Mouse (Mus musculus): Measurements from ENCODE around the gene Ube2k. TPM values are rescaled to one million over a fixed set of nuclear protein-coding genes. Genes with fewer than 3 reads are reported as not detected.

Gene Ube2k
- 130 TPM for polyA plus RNA-seq (2021)

DNA sequence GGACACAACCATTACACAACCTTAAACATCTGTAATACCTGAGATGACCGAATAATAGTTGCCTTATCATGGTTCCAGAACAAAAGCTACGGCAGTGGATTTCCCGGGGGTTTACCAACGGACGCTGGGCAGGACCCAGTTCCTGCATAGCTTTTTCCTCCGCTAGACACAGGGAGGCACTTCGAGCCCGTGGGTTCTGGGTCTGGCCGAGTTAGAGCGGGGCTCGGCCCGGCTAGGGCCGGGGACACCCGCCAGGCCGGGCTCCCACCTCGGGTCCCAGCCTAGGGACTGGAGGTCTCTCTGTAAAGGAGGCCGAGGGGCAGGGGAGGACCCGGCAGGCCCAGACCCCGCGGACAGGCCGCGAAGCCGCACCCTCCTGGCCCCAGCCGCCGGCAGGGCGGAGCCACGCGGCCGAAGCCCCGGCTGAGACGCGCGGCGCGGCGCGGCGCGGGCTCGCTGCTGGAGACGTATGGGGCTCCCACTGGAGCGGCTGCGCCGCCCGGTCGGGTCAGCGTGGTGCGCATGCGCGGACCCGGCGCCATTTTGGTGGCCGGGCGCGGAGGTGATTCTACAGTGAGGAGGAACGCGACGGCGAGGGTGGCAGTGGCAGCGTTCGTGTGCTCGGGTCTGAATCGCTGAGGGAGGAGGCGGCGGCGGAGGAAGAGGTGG is at the start of gene Ube2k, which contains the start of gene Smim14:
Ube2k (plus strand) TSS at position 483 of the 669 bp plus-strand sequence.
Smim14 (minus strand) TSS at position 434 of the 669 bp plus-strand sequence.
- TF ChIP-seq CTCF (IDR thresholded peaks at IDR 0.05), result peak; percentile 46
- in situ Hi-C loops (cut with MboI; ENCODE audit: low pct_unique_long_range_greater_than_20kb), result loop anchor here (25.0 kb wide), 1 partner anchor 150 kb away; the partner anchor contains the start of gene Pds5a
- no peaks in the 10 kb centered on the region for H3K27me3 ChIP-seq

GRCm38 (mm10) chr5:65487381-65487780 is 49.7 kb upstream of the Ube2k start:
- no peaks in the 10 kb centered on the region for H3K27me3 ChIP-seq
- TF ChIP-seq CTCF (IDR thresholded peaks at IDR 0.05), result no peak
- DNase-seq (ENCODE audit: low read depth, low spot score) (no peak), ATAC-seq (no peak)
- ChIA-PET POLR2A (no interaction called here), CTCF (no interaction called here)
- in situ Hi-C loops (cut with MboI; ENCODE audit: low pct_unique_long_range_greater_than_20kb), result no loop called here

More for the DNA sequence above, at the start of gene Ube2k, which contains the start of gene Smim14:
- ChIA-PET CTCF (interaction anchor here (0.8 to 3.0 kb wide), 10 partner anchors 11 to 399 kb away, joined by 3 to 22 read pairs (median 3); no protein-coding TSS in a partner anchor), POLR2A (interaction anchor here (0.7 to 1.3 kb wide), 6 partner anchors 9 to 159 kb away, joined by 3 to 5 read pairs (median 4); no protein-coding TSS in a partner anchor)
- DNase-seq (ENCODE audit: low read depth, low spot score) (peak; percentile 58), ATAC-seq (peak; percentile 98)

DNA sequence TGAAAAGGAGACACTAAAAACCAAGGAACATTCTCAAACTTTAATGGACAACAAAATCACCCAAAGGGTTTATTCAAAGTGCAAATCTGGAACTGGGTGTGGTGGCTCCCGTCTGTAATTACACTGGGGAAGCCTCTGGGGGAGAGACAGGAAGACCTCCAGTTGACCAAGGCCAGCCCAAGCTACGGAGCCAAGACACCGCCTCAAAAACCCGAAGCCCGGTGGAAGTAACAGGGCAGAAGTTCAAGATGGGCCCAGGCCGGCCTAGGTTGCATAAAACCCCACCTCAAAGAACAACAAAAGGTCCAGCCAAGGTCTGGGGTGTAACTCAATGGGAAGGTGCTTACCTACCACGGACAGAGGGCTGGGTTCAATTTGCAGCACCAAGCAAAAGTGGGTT is 48.3 kb upstream of the Ube2k start:
- H3K27me3 ChIP-seq, result no peaks in the 10 kb centered on the region
- ATAC-seq (no peak), DNase-seq (ENCODE audit: low read depth, low spot score) (no peak)
- in situ Hi-C loops (cut with MboI; ENCODE audit: low pct_unique_long_range_greater_than_20kb), result no loop called here
- TF ChIP-seq CTCF (IDR thresholded peaks at IDR 0.05), result no peak
- ChIA-PET POLR2A (interaction anchor here (0.5 kb wide), 1 partner anchor 797 kb away, joined by 3 read pairs; no protein-coding TSS in a partner anchor), CTCF (no interaction called here)

DNA sequence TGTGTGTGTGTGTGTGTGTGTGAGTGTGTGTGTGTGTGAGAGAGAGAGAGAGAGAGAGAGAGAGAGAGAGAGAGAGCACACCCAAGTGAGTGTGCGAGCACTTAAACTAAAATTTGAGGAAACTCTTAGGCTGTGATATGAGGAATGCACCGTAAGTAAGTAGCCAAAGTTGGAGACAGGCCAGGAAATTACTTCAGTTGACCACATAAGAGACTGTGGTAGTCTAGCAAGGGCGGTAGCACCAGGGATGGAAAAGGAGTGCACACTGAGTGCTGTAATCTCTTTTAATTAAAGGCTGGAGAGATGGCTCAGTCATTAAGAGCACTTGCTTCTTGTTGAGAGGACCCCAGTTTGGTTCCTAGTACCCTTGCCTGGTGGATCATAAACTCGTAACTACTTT is 47.2 kb upstream of the Ube2k start:
- no peaks in the 10 kb centered on the region for H3K27me3 ChIP-seq
- no peak for TF ChIP-seq CTCF (IDR thresholded peaks at IDR 0.05)
- CTCF ChIA-PET, result no interaction called here
- ATAC-seq, result no peak
- POLR2A ChIA-PET, result no interaction called here
- DNase-seq (ENCODE audit: low read depth, low spot score), result no peak
- in situ Hi-C loops (cut with MboI; ENCODE audit: low pct_unique_long_range_greater_than_20kb), result no loop called here

GRCm38 (mm10) chr5:65491767-65492715 is 45.0 kb upstream of the Ube2k start:
- ATAC-seq (peak; percentile 46), DNase-seq (ENCODE audit: low read depth, low spot score) (no peak)
- CTCF ChIA-PET, result interaction anchor here (0.9 kb wide), 1 partner anchor 9 kb away, joined by 3 read pairs; no protein-coding TSS in a partner anchor
- in situ Hi-C loops (cut with MboI; ENCODE audit: low pct_unique_long_range_greater_than_20kb), result no loop called here
- POLR2A ChIA-PET, result interaction anchor here (1.0 to 1.3 kb wide), 2 partner anchors 22 to 158 kb away, joined by 3 to 5 read pairs; no protein-coding TSS in a partner anchor
- H3K27me3 ChIP-seq, result no peaks in the 10 kb centered on the region
- peak; percentile 76 for TF ChIP-seq CTCF (IDR thresholded peaks at IDR 0.05)

GRCm38 (mm10) chr5:65492716-65493531 is 44.1 kb upstream of the Ube2k start, which contains the start of gene Gm43552:
Gene Gm43552 (minus strand): TSS chr5:65492833.
- ATAC-seq, result peak; percentile 84
- ChIA-PET POLR2A (interaction anchor here (1.0 to 1.3 kb wide), 2 partner anchors 21 to 159 kb away, joined by 3 to 5 read pairs; no protein-coding TSS in a partner anchor), CTCF (no interaction called here)
- in situ Hi-C loops (cut with MboI; ENCODE audit: low pct_unique_long_range_greater_than_20kb), result no loop called here
- H3K27me3 ChIP-seq, result no peaks in the 10 kb centered on the region
- DNase-seq (ENCODE audit: low read depth, low spot score), result peak; percentile 71
- no peak for TF ChIP-seq CTCF (IDR thresholded peaks at IDR 0.05)

GRCm38 (mm10) chr5:65500231-65500630 is 36.8 kb upstream of the Ube2k start:
- DNase-seq (ENCODE audit: low read depth, low spot score) (no peak), ATAC-seq (no peak)
- ChIA-PET CTCF (no interaction called here), POLR2A (no interaction called here)
- in situ Hi-C loops (cut with MboI; ENCODE audit: low pct_unique_long_range_greater_than_20kb), result loop anchor here (25.0 kb wide), 1 partner anchor 437 kb away; the partner anchor contains the start of gene Chrna9
- H3K27me3 ChIP-seq, result peaks cover 2% of the 10 kb centered on the region
- no peak for TF ChIP-seq CTCF (IDR thresholded peaks at IDR 0.05)

DNA sequence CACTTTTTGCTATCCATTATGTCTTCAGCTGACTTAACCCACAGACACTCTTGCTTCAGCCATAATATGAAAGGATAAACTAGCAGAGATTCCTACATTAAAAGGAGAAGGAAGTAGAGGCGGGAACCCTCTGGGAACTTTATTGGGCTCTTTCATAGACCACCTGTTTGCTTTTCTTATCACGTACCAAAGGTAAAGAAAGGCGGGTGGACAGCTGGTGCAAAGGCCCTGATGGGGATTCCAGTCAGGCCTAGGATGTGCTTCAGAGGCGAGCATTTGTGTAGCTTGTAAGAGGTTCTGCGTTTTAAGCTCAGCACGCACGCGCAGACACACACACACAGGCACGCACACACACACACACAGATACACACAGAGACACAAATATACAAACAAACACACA is 35.6 kb upstream of the Ube2k start:
- DNase-seq (ENCODE audit: low read depth, low spot score) (no peak), ATAC-seq (no peak)
- POLR2A ChIA-PET, result interaction anchor here (0.6 kb wide), 1 partner anchor 67 kb away, joined by 3 read pairs; no protein-coding TSS in a partner anchor
- CTCF ChIA-PET, result interaction anchor here (1.3 kb wide), 1 partner anchor 33 kb away, joined by 3 read pairs; no protein-coding TSS in a partner anchor
- TF ChIP-seq CTCF (IDR thresholded peaks at IDR 0.05), result no peak
- in situ Hi-C loops (cut with MboI; ENCODE audit: low pct_unique_long_range_greater_than_20kb), result loop anchor here (25.0 kb wide), 1 partner anchor 436 kb away; the partner anchor contains the start of gene Chrna9
- peaks cover 5% of the 10 kb centered on the region for H3K27me3 ChIP-seq

DNA sequence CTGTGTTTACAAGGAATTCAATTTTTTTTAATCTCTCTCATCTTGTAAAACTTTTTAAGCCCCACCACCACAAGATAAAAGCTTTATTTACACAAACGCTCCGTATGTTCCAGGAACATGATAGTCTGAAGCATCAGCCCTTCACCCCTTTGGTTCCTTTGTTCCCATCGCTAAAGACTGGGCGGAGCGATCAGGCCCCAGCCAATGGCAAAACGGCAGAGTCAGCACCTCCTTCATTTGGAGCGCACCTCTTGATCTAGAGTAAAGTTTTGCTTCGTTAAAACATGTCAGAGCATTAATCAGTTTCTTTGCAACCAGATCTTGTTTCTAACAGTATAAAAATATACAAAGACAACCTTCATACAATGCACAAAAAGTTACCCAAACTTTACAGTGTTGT is 31.2 kb upstream of the Ube2k start:
- TF ChIP-seq CTCF (IDR thresholded peaks at IDR 0.05), result no peak
- ChIA-PET CTCF (interaction anchor here (0.8 kb wide), 1 partner anchor 19 kb away, joined by 3 read pairs; no protein-coding TSS in a partner anchor), POLR2A (interaction anchor here (0.6 to 1.1 kb wide), 2 partner anchors 9 to 71 kb away, joined by 4 to 7 read pairs; no protein-coding TSS in a partner anchor)
- DNase-seq (ENCODE audit: low read depth, low spot score), result no peak
- H3K27me3 ChIP-seq, result peaks cover 5% of the 10 kb centered on the region
- in situ Hi-C loops (cut with MboI; ENCODE audit: low pct_unique_long_range_greater_than_20kb), result loop anchor here (25.0 kb wide), 1 partner anchor 432 kb away; the partner anchor contains the start of gene Chrna9
- no peak for ATAC-seq

All from Patski (cell line).